Mouse (Mus musculus) lung, adult 2 months (tissue): ENCODE results near the gene Wnt11. TPM values are rescaled to one million over a fixed set of nuclear protein-coding genes. Genes with fewer than 3 reads are reported as not detected.

Source experiments
- DNase-seq: peaks from one replicate; pipeline ENCODE4 v3.0.0; 2022
- H3K4me1 ChIP-seq: fragments of 200-500 bp; 2 replicates; pipeline ENCODE4 v1.6.1; 2011; ENCODE audit warnings: low read length; ENCODE audit not compliant: control insufficient read depth, insufficient read depth
- H3K4me3 ChIP-seq: fragments of 200-500 bp; replicated peaks from 2 replicates; pipeline ENCODE3; 2011; ENCODE audit warnings: low read depth, mild to moderate bottlenecking, control low read depth, low read length; ENCODE audit errors: extremely low read depth
- CTCF ChIP-seq: fragments of 200-500 bp; IDR thresholded peaks from 2 replicates; pipeline ENCODE4 v1.5.1; 2011; ENCODE audit warnings: mild to moderate bottlenecking, low read length, control low read depth; ENCODE audit not compliant: insufficient read depth
- POLR2A ChIP-seq: fragments of 200-500 bp; IDR thresholded peaks from 2 replicates; pipeline ENCODE4 v1.6.1; 2011; ENCODE audit warnings: low read depth, mild to moderate bottlenecking, control low read depth, low read length, borderline replicate concordance; ENCODE audit errors: extremely low read depth
- WGBS: fragments of 180-500 bp; shearing (Covaris S2); methylation state at CpG from one replicate; pipeline ENCODE4 v1.1.7; 2018; 5-methylcytosine and 5-hydroxymethylcytosine counted together
- polyA plus RNA-seq: library from polyadenylated mRNA; depleted of rRNA; stranded (reverse); fragments of >200 nt; gene quantifications from 2 replicates; pipeline ENCODE4 v1.2.3, GENCODE M21; 2012; rRNA removed

Wnt11 gene
- polyA plus RNA-seq, 1 experiment: 35.1 TPM

DNA sequence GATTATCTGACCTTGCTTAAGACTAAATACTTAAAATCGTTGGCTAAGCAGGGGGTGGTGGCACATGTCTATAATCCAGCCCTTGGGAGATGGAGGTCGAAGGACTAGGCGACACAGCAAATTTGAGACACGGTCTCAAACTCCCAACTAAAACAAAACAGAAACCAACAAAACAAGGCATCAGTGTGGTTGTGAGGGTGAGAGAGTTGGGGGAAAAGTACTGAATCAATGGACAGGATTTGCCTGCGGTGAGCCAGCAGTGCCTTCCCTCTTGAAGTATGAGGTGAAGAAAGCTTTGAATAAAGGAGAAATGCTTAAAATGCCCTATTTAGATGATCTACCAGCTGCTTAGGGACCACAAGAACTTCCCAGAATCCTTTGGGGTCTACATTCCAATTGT lies 58.2 kb downstream of the Wnt11 start:
- no peaks in the 10 kb centered on the region; the same call in 1 of the 2 replicates for H3K4me1 ChIP-seq
- TF ChIP-seq POLR2A: no peak
- TF ChIP-seq CTCF: no peak
- 76% methylated on average over 5 of the region's 5 CpGs for WGBS
- no peak for DNase-seq
- H3K4me3 ChIP-seq: no peak overlapping the region

DNA sequence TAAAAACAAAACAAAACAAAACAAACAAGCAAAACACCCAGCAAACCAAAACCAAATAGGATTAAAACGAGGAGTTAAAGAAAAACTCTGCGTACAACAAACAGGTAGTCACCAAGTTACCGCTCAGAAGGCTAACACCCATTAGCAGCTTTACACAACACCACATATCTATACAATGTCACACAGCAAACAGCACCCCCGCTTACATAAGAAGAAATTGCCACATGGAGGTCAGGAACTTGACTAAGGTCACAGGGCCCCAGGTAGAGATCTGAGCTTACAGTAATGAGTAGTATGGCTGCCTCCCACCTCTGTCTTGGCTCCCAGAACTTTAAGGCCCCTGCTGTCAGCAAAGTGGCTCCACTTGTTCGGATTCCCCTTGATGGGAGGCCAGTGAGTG lies 59.4 kb downstream of the Wnt11 start:
- Histone ChIP-seq H3K4me3 (no peak overlapping the region), H3K4me1 (no peaks in the 10 kb centered on the region; the same call in 1 of the 2 replicates)
- TF ChIP-seq POLR2A (no peak), CTCF (no peak)
- WGBS: 91% methylated on average over 5 of the region's 5 CpGs
- DNase-seq: no peak

DNA sequence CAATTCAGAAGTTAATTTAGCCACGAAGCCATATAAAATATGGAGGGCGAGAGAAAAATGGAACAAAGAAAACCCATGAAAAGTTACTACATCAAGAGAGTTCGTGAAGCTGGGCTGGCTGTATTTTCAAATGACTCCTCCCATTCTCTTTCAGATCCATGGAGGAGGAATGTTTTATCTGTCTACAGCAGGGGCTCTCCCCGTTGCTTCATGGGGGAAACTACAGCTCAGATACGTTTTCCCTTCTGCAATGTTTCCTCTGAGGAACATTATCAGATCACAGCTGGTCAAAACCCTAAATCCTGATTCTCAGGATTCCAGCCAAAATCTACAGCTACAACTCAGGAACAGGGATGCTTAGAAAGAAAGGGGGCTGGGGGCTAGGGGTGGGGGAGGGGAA lies 59.9 kb downstream of the Wnt11 start:
- 69% methylated on average over 5 of the region's 5 CpGs for WGBS
- DNase-seq: no peak
- TF ChIP-seq CTCF (no peak), POLR2A (no peak)
- H3K4me3 ChIP-seq: no peak overlapping the region
- H3K4me1 ChIP-seq: no peaks in the 10 kb centered on the region; the same call in 1 of the 2 replicates

GRCm38 (mm10) chr7:98895501-98896095 lies 60.7 kb downstream of the Wnt11 start:
- WGBS: 36% methylated on average over 10 of the region's 10 CpGs
- no peak for DNase-seq
- no peaks in the 10 kb centered on the region; the same call in 1 of the 2 replicates for H3K4me1 ChIP-seq
- TF ChIP-seq CTCF (no peak), POLR2A (no peak)
- H3K4me3 ChIP-seq: no peak overlapping the region

GRCm38 (mm10) chr7:98897323-98897722 lies 62.4 kb downstream of the Wnt11 start:
- H3K4me1 ChIP-seq: no peaks in the 10 kb centered on the region; the same call in 1 of the 2 replicates
- TF ChIP-seq CTCF (no peak), POLR2A (no peak)
- H3K4me3 ChIP-seq: no peak overlapping the region
- WGBS: 93% methylated on average over 8 of the region's 8 CpGs
- no peak for DNase-seq

- TF ChIP-seq POLR2A (no peak), CTCF (no peak)
- 46% methylated on average over 4 of the region's 4 CpGs for WGBS
- DNase-seq: no peak
Observed at GRCm38 (mm10) chr7:98899815-98900214, 64.9 kb downstream of the Wnt11 start.

DNA sequence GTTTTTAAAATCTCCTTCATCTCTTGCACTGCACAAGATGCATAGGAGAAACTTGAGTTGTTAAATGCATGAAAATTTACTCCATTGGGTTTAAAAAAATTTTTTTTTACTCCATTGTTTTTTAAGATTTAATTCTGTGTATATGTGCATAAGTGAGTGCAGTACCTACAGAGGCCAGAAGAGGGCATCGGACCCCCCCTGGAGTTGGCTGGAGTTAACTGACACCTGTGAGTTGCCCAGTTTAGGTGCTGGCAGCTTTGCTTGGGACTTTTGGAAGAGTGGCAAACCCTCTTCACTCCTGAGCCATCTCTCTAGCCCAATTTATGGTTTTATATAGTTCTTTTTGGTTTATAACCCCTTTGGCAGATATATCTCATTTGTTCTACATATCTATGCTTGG lies 66.2 kb downstream of the Wnt11 start:
- TF ChIP-seq POLR2A: no peak
- peak; percentile 24; the same call in 1 of the 2 replicates for TF ChIP-seq CTCF
- DNase-seq: no peak
- Histone ChIP-seq H3K4me3 (no peak overlapping the region), H3K4me1 (peaks cover 7% of the 10 kb centered on the region)
- 96% methylated on average over 1 of the region's 1 CpGs for WGBS

More at GRCm38 (mm10) chr7:98899815-98900214, 64.9 kb downstream of the Wnt11 start:
- Histone ChIP-seq H3K4me3 (no peak overlapping the region), H3K4me1 (peaks cover 7% of the 10 kb centered on the region)

DNA sequence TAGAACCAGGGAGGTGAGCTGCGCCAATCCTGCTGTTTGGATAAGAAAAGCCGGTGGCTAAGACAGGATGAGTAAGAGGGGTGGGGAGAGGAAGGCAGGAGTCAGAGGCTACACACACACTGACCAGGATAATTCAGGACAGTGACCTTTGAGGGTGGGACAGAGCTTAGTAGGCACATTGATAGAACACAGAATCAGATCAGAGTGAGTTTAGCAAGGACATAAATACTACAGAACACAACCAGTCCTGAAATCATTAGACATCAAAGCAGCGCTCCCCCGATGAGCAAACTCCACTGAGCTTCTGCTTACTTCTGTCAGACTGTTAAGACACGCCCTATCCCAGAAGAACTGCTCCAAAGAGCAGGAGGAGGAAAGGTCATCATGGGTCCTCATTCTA lies 69.0 kb downstream of the Wnt11 start:
- TF ChIP-seq POLR2A (no peak), CTCF (no peak)
- Histone ChIP-seq H3K4me1 (peaks cover 7% of the 10 kb centered on the region), H3K4me3 (no peak overlapping the region)
- 37% methylated on average over 5 of the region's 5 CpGs for WGBS
- no peak for DNase-seq

Other genes starting within 250 kb of the Wnt11 start
- 18.9 and 20.2 TPM in 2 replicates for gene Emsy, start 178.3 kb upstream of the Wnt11 start, polyA plus RNA-seq
- gene Thap12, start 132.0 kb upstream of the Wnt11 start, polyA plus RNA-seq: 7.6 and 10.8 TPM in 2 replicates